Mouse (Mus musculus): ENCODE measurements around the gene Zc3h7b. TPM values are rescaled to one million over a fixed set of nuclear protein-coding genes. Genes with fewer than 3 reads are reported as not detected.
"Not testable (repeated sequence)": the region's sequence is repeated elsewhere in the genome, so short reads cannot be mapped to it uniquely, and the experiment has no call there.

The Zc3h7b gene
- 100 to 1,000 TPM; 192 to 212 TPM for total RNA-seq (2021)

DNA sequence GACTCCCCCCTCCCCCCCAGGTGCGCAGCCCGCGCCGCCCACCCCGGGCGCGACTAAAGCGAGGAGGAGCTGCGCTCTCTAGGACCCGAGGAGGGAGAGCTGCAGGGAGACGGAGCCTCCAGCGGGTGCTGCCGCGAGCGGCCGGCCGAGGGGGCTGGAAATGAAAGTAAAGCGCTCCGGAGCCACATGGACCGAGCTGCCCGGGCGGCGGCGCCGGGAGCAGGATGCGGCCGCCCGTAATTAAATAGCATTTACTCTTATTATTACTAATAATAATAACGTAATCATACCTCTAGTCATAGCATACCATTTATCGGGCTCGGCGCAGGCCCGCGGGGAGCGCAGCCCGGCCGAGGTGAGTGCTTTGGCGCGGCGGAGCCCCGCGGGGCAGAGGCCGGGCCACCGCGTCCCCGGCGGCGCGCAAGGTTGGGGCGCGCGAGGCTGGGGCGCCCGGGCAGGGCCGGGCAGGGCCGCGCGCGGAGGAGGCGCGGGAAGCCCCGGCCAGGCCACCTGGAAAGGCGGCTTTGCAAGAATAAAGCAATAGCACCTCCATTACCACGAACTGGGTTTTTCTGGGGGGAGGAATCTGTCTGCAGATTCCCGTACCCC lies at the start of gene Zc3h7b, which contains the start of gene Rangap1:
Gene Zc3h7b (plus strand): TSS at position 66 of the 609 bp plus-strand sequence.
Gene Rangap1 (minus strand): TSS at position 539 of the 609 bp plus-strand sequence.
- intact Hi-C loops (cut with DNase I): loop anchor here (5.0 kb wide), 1 partner anchor 67 kb away; no protein-coding TSS in a partner anchor
- DNase-seq (ENCODE audit: extremely low spot score in 1 of 2, low spot score in 2 of 2): peak; percentile 64 to 89

DNA sequence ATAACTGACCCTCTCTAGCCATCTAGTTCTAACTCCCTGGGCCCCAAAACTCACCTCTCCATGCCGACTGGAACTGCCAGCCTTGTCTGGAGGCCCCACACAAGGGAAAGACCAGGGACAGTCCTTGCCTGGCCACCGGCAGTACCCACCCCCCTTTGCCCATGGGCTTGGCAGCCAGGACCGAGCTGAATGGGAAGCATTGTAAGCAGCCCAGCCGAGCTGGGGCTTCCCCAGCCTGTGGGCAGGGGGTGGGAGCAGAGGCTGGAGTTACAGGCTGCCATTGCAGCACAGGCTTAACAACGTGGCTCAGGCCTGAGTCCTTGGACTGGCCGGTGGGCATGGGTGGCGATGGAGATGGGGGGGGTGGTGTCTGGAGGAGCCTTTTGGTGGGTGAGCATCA lies 47.7 kb upstream of the Zc3h7b start, which contains the start of gene Chadl:
Gene Chadl (minus strand): TSS at position 113 of the 400 bp plus-strand sequence.
- intact Hi-C loops (cut with DNase I): no loop called here
- DNase-seq (ENCODE audit: extremely low spot score in 1 of 2, low spot score in 2 of 2): peak; percentile 39 to 72

DNA sequence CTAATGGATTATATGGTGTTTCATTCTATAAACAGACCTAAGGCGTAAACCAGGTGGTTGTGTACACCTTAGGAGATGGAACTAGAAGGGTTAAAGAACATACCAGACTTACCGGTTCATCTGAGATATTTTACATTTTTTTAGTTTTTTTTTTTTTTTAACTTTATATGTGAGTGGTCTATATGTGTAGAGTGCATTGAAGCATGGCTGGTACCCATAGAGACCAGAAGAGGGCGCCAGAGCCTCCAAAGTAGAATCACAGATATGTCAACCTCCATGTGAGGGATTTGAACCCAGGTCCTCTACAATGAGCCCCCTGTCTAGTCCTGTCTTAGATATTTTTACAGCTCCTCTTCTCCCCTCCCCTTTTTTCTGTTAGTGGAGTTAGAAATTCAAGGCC lies 47.0 kb upstream of the Zc3h7b start:
- DNase-seq (ENCODE audit: extremely low spot score in 1 of 2, low spot score in 2 of 2): no peak
- intact Hi-C loops (cut with DNase I): no loop called here

DNA sequence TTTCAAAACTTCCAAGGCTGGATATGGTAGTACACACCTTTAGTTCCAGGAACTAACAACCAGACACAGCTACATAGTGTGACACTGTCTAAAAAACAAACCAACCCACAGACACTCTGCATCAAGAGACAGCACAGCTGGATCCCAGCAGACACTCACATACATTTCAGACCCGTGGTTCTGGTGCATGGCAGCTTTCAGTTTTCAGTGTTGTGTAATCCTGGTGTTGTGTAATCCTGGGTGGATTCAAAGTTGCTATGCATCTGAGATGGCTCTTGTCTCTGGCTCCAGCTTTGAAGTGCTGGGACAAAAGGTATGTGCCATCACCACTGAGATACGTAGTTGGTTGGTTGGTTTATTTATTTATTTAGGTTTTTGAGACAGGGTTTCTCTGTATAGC lies 46.3 kb upstream of the Zc3h7b start:
- no peak for DNase-seq (ENCODE audit: extremely low spot score in 1 of 2, low spot score in 2 of 2)
- intact Hi-C loops (cut with DNase I): no loop called here

DNA sequence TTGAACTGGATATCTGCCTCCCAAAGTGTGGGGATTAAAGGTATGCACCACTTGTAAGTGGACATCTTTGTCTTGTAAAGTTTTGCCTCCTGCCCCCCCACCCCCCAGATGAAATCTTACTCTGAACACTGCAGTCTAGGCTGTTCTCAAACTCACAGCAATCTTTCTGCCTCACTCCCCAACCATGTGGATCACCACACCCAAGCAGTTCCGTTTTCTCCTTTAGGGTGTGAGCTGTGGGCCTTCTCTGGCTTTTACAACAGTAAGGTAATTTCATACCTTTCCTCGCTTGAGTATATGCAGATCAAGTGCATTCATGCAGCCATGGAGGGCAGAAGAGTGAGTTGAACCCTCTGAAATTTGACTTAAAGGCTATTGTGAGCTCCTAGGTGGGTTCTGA lies 44.7 kb upstream of the Zc3h7b start:
- intact Hi-C loops (cut with DNase I): no loop called here
- no peak for DNase-seq (ENCODE audit: extremely low spot score in 1 of 2, low spot score in 2 of 2)

DNA sequence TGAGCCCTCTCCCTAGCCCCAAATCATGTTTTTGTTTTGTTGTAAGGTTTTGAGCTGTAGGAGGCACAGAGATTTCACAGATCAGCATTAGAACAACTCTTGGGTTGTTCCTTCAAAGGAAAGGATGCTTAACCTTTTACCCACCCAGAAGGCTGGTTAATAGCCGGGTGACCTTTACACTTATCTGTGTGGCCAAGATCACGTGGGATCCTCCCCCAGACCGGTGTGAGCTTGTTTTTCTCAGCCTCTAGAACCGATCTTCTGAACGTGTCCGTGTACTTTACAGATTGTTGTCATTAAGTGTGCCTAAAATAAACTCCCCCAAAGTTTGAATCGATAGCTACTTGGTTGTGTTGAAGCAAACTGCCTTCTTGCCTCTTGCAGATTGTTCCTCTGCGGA lies 44.3 kb upstream of the Zc3h7b start:
- intact Hi-C loops (cut with DNase I): no loop called here
- no peak for DNase-seq (ENCODE audit: extremely low spot score in 1 of 2, low spot score in 2 of 2)

DNA sequence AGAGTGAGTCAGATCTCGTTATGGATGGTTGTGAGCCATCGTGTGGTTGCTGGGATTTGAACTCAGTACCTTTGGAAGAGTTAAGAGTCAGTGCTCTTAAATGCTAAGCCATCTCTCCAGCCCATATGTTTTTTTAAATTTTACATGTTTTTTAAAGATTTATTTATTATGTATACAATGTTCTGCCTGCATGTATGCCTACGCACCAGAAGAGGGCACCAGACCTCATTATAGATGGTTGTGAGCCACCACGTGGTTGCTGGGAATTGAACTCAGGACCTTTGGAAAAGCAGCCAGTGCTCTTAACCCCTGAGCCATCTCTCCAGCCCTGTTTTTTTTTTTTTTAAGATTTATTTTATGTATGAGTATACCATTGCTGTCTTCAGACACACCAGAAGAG lies 43.5 kb upstream of the Zc3h7b start:
- DNase-seq (ENCODE audit: extremely low spot score in 1 of 2, low spot score in 2 of 2); intact Hi-C loops (cut with DNase I): not testable (repeated sequence)

DNA sequence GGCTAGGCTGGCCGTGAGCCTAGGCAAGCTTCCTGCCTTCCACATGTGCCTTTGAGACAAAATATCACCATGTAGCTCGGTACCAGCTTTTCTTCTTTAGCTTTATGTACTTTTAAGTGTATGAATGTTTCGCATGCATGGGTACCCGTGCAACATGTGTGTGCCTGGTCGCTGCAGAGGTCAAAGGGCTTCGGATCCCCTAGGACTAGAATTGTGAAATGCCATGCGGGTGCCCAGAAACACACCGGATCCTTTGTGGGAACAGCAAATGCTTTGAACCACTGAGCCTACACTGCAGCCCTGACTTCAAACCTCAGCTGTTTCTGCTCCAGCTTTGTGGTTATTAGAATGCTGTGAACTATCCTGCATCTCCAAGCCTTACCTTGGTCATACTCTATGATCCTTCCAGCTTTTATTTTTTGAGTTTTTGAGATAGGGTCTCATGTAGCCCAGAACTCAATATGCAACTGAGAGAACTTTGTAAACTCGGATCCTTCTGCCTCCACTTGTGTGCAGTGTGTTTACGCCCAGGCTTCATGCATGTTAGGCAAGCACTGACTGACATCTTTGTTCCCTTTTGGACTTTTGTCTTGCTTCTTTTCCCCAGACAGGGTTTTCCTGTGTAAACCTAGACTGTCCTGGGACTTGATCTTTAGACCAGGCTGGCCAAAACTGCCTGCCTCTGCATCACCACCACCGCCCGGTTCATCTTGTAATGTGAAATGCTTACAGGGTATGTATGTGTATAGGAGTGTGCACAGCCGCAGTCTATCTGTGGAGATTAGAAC lies 42.4 kb upstream of the Zc3h7b start:
- intact Hi-C loops (cut with DNase I): no loop called here
- no peak for DNase-seq (ENCODE audit: extremely low spot score in 1 of 2, low spot score in 2 of 2)

DNA sequence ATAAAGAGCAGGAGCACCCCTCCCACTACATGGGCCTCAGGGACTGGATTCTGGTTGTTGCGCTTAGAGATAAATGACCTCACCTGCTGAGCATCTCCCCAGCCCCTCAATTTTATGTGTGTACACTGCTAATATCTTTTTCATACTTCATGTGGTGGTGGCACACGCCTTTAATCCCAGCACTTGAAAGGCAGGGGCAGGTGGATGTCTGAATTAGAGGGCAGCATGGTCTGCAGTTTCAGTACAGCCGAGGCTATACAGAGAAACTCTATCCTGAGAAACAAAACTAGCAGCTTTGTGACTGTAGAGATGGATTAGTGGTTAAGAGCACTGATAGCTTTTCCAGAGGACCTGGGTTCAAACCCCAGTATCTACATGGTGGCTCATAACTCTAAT lies 41.8 kb upstream of the Zc3h7b start:
- no peak for DNase-seq (ENCODE audit: extremely low spot score in 1 of 2, low spot score in 2 of 2)
- intact Hi-C loops (cut with DNase I): no loop called here

DNA sequence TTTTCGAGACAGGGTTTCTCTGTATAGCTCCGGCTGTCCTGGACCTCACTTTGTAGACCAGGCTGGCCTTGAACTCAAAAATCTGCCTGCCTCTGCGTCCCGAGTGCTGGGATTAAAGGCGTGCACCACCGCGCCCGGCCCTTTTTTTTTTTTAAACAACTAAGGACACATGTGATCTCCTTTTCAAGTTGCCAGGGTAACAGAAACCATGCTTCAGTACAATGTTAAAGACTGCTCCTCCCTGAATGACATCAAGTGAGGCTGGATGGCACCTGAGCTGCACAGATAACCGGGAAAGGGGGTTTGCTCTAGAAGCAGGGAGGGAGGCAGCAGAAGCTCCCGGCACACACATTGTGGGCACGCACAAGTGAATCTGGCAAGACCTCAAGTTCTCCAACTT lies 35.9 kb upstream of the Zc3h7b start:
- intact Hi-C loops (cut with DNase I): no loop called here
- DNase-seq (ENCODE audit: extremely low spot score in 1 of 2, low spot score in 2 of 2): no peak

DNA sequence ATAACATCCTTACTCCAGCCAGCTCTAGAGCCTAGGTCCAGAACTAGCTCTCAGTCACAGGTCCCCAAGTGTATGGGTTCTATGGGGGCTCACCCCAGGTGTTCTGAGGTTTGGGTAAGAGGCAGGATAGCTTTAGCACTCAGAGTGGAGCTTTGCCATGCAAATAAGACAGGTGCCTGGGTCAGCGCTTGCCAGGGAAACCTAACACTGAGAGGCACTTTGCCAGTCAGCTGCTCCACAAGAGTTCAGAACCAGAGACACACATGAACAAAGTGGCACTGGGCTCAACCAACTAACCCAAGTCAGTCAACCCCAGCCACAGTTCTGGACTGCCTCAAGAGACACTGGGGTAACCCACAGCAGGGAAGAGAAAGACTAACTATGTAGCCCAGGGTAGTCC lies 35.2 kb upstream of the Zc3h7b start:
- DNase-seq (ENCODE audit: extremely low spot score in 1 of 2, low spot score in 2 of 2): no peak
- intact Hi-C loops (cut with DNase I): no loop called here

DNA sequence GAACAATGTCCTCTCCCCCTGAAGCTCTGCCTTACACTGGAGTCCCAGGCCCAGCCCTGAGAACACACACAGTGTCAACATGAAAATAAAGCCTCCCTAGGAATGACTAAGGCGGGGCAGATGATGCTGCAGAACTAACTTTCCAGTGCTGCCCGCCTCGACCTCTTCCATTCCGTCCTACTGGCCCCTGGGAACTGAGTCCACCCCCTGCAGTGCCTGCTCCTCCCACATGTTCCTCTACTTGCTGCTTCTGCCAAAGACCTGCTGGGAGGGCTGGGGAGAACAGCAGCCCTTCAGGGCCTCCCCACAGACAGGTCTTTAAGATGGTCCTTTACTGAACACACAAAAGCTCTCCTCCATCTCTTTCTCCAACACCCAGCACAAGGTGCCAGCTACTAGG lies 34.1 kb upstream of the Zc3h7b start:
- no peak for DNase-seq (ENCODE audit: extremely low spot score in 1 of 2, low spot score in 2 of 2)

DNA sequence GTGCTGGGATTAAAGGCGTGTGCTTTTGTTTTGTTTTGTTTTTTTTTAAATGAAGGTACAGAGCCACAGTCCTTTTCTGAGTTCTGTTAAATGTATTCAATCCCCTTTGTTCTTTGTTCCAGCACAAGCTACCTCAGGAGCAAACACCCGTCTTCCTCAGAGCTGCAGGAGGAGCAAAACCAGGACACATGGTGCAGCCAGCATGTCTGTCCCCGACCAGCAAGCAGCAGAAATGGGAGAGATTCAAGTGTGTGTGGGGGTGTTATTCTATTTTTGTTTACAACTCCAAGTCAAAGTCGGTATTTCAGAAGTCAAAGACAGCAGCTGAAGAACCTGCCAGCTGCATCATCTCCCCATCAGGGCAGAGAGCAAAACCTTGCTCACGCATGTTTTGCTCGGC lies 31.1 kb upstream of the Zc3h7b start:
- intact Hi-C loops (cut with DNase I): no loop called here
- DNase-seq (ENCODE audit: extremely low spot score in 1 of 2, low spot score in 2 of 2): no peak

More for the DNA sequence above, 34.1 kb upstream of the Zc3h7b start:
- intact Hi-C loops (cut with DNase I): no loop called here

DNA sequence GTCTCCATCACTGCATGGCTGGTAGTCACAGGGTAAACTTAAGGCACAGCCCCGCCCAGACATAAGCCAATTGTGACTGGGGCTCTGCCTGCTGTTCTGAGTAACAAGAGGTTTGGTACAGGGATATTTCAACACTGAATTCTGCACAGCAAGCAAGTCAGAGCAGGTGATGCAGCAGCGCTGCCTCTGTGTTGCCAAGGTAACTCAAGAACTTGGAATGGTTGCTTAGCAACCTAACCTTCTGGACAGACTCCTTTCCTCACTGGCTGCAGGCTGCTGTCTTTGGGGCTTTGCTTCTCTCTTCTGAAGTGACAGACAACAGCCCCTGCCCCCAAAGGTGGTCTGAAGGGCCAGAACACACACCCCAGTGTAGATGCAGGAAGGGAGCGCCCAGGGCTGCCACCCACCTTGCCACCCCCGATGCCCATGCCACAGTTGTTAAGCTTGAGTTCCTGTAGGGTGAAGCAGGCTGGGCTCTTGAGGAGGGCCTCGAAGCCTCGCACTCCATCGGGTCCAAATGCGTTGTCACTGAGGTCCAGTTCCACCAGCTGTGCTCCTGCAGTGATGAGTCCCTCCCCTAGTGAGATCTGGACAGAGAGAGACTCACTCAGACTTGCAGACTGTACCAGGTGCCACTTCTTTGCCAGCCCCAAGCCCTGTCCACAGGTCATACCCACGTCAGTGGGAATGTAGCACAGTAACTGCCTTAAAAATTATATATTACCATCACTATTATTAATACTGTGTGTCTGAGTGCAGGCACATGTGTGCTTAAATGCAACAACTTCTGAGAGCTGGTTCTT lies 26.3 kb upstream of the Zc3h7b start:
- intact Hi-C loops (cut with DNase I): no loop called here

DNA sequence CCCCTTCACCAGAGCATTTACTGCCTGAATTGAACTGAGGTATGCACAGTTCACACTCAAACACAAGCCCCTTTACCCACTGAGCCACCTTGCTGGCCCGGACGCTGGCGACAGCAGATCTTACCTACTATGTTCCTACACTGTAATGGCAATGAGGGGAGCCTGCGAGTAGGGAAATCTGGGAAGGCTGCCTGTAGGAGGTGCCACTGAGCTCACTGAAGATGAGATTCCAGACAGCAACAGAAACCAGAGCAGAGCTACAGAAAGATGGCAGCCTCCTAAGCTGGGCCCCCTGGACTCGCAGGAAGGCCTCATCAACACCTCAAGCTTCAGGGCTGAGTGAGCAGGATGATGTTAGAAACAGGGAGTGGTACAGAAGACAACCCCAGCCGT lies 25.7 kb upstream of the Zc3h7b start:
- DNase-seq (ENCODE audit: extremely low spot score in 1 of 2, low spot score in 2 of 2): no peak
- intact Hi-C loops (cut with DNase I): no loop called here

More for the DNA sequence above, 26.3 kb upstream of the Zc3h7b start:
- DNase-seq (ENCODE audit: extremely low spot score in 1 of 2, low spot score in 2 of 2): peak in 1 of 2 experiments; percentile 51

DNA sequence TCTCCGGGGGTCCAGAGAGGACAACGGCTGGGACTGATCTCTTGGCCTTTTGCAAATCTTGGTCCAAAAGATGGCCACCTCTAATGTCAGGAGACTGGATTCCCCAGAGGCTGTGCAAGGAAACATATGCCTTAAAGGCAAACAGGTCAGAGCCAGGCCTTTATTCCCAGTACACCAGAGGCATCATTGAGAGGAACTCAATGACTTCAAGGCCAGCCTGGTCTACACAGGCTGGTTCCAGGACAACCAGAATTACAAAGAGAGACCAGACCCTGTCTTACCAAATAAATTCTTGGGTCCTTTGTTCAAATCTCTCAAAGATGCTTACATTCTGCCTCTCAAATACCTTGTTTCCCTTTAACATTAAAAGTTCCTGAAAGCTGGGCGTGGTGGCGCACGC lies 22.5 kb upstream of the Zc3h7b start:
- intact Hi-C loops (cut with DNase I): no loop called here
- DNase-seq (ENCODE audit: extremely low spot score in 1 of 2, low spot score in 2 of 2): no peak

DNA sequence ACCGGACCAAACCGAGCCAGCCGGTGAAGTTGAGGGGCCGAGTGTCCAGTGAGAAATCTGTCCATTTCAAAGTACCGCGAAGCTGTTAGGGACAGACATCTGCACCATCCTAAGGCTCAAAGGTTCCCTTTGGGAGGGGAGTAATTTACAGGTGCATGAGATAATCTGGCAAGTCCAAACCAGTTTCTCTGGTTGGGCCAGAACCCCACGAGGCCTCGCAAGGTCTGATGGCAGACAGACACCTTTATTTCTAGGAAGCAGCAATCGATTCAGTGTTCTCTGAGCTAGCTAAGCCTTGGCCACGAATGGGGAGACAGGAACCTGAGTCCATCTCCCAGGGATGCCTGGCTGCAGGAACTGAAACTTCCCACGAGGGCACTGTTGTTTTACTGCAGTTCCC lies 21.2 kb upstream of the Zc3h7b start:
- intact Hi-C loops (cut with DNase I): no loop called here
- no peak for DNase-seq (ENCODE audit: extremely low spot score in 1 of 2, low spot score in 2 of 2)

DNA sequence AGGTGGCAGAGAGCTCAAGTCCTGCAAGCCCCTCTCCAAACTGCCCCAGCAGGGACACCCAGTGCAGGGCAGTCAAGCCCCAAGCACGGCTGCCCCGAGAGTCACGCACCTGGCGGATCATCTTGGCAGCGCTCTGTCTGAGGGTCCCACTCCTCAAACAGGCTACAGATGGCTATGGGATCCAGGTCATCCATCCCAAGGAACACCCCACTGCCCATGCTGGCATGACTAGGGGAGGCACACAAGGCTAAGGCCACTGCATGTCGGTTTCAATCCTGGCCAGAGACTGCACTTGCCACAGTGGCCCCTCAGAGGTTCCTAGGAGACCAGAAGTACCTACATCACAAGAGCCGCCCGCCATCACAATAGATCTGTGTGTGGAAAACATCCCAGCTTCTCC lies 18.9 kb upstream of the Zc3h7b start:
- intact Hi-C loops (cut with DNase I): no loop called here
- no peak for DNase-seq (ENCODE audit: extremely low spot score in 1 of 2, low spot score in 2 of 2)

DNA sequence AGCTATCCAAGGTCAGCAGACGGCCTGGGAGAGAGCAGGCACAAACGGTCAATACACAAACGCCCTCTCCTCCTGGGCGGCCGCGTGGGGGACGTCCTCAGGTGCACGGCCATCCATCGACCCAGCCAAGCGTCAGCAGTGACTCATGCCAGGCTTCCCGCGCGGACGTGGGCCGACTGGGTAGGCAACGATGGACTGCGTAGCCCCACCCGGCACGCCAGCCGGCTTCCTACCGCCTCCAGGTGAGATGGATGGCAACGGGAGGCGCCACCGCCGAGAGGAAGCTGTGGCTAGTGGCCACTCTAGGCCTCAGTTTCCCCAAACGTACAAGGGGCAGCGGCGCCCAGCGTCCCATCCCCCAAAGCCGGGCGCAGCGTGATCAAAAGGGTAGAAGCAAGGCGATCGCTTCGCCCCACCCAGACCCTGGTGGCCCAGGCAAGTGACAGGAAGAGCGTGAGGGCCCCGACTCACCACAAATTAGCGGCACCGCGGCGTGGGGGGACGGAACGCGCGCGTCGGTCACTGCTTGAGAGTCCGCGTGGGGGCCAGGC lies 15.5 kb upstream of the Zc3h7b start:
- intact Hi-C loops (cut with DNase I): no loop called here
- peak in 1 of 2 experiments; percentile 70 for DNase-seq (ENCODE audit: extremely low spot score in 1 of 2, low spot score in 2 of 2)
